In genomic region chr3:87970184-87970938, GRCm38 (mm10) we compare ENCODE assay signal across 7 mouse cellular contexts. TPM values are rescaled to one million over a fixed set of nuclear protein-coding genes. Genes with fewer than 3 reads are reported as not detected.
DNase-seq lines count a peak whose midpoint lies in the region; ATAC-seq and TF ChIP-seq lines count a peak whose summit lies in the region.

No protein-coding gene starts in this region.

- H3K27me3 ChIP-seq in neural tube, embryonic 13.5 days = no peaks in the 10 kb centered on the region; the same call in 1 of the 2 replicates

- no peak for TF ChIP-seq POLR2A in lung, adult 2 months (IDR thresholded peaks at IDR 0.05; ENCODE audit: borderline replicate concordance, extremely low read depth, low read depth, low read length)

- 0 out of 2 replicates have a peak, but pooled peaks have one; percentile 5 for ATAC-seq in neural tube, embryonic 13.5 days (ENCODE audit: low read depth)

- no peaks in the 10 kb centered on the region for H3K9me3 ChIP-seq in neural tube, embryonic 13.5 days

- peak; percentile 69 for DNase-seq in A20 (ENCODE audit: low read depth, low spot score)
- peak; percentile 45 to 68 for DNase-seq in CD8-positive naive resting alpha-beta T cell, adult 2 months (ENCODE audit: low read depth in 2 of 2, low spot score in 2 of 2)
- DNase-seq in cerebellum, postnatal 10 days = peak; percentile 70 to 75
- peak; percentile 69 for DNase-seq in heart, adult 8-10 months (ENCODE audit: low spot score)
- peak; percentile 37 to 67 for DNase-seq in kidney, adult 8-10 months
- DNase-seq in lung, adult 2 months = peak; percentile 57

- 2% methylated on average over 21 of the region's 21 CpGs for WGBS in lung, adult 2 months
- WGBS in neural tube, embryonic 13.5 days = under 1% methylated on average over 21 of the region's 21 CpGs

- peak; percentile 36; the same call in 1 of the 2 replicates for TF ChIP-seq CTCF in lung, adult 2 months (IDR thresholded peaks at IDR 0.05; ENCODE audit: insufficient read depth, low read length)

- peaks cover under 1% of the 10 kb centered on the region; the same call in 1 of the 2 replicates for H3K36me3 ChIP-seq in neural tube, embryonic 13.5 days

- H3K9ac ChIP-seq in neural tube, embryonic 13.5 days = peak overlapping the region; percentile 91

- peaks cover 9% of the 10 kb centered on the region for H3K4me1 ChIP-seq in lung, adult 2 months (ENCODE audit: control insufficient read depth, insufficient read depth, low read length)
- H3K4me1 ChIP-seq in neural tube, embryonic 13.5 days (replicated peaks) = peaks cover 53% of the 10 kb centered on the region

- H3K4me3 ChIP-seq in lung, adult 2 months (replicated peaks; ENCODE audit: extremely low read depth, low read depth, low read length) = peak overlapping the region; percentile 54
- H3K4me3 ChIP-seq in neural tube, embryonic 13.5 days = peak overlapping the region; percentile 66

- peak overlapping the region; percentile 95 for H3K4me2 ChIP-seq in neural tube, embryonic 13.5 days

- peak overlapping the region; percentile 49 for H3K27ac ChIP-seq in neural tube, embryonic 13.5 days (replicated peaks)

RNA-seq across cellular contexts. Expression of gene Nes, which starts 0.5 kb away (rescaled TPM):
- 10 to 100 TPM; 10.1 to 25.1 (median 18.9) TPM for total RNA-seq in heart, adult 8-10 months (2022)
- 26.4 and 31.4 TPM in 2 replicates for polyA plus RNA-seq in lung, adult 2 months (2012; rRNA removed)
- polyA plus RNA-seq in neural tube, embryonic 13.5 days (2015; fragmentation: Nextera tagmentation; extraction: Ambion mirVana) = 44.1 and 47.1 TPM in 2 replicates

RNA-seq across cellular contexts. Expression of gene Crabp2, which starts 21.9 kb away (rescaled TPM):
- total RNA-seq in heart, adult 8-10 months (2022) = not detected
- 15.1 TPM in 1 of 2 replicates, not detected in the other for polyA plus RNA-seq in lung, adult 2 months (2012; rRNA removed)
- polyA plus RNA-seq in neural tube, embryonic 13.5 days (2015; fragmentation: Nextera tagmentation; extraction: Ambion mirVana) = 193 and 205 TPM in 2 replicates

RNA-seq across cellular contexts. Expression of gene Bcan, which starts 29.7 kb away (rescaled TPM):
- under 1 TPM in 3 of 4 experiments, not detected in 1; 0.09 to 0.69 (median 0.27) TPM for total RNA-seq in heart, adult 8-10 months (2022)
- 7.2 and 8.3 TPM in 2 replicates for polyA plus RNA-seq in lung, adult 2 months (2012; rRNA removed)
- 37.8 and 41.3 TPM in 2 replicates for polyA plus RNA-seq in neural tube, embryonic 13.5 days (2015; fragmentation: Nextera tagmentation; extraction: Ambion mirVana)

RNA-seq across cellular contexts. Expression of gene Rrnad1, which starts 39.8 kb away (rescaled TPM):
- total RNA-seq in heart, adult 8-10 months (2022) = 1 to 10 TPM; 4.6 to 6.7 (median 5.3) TPM
- polyA plus RNA-seq in lung, adult 2 months (2012; rRNA removed) = 28.3 and 29.7 TPM in 2 replicates
- polyA plus RNA-seq in neural tube, embryonic 13.5 days (2015; fragmentation: Nextera tagmentation; extraction: Ambion mirVana) = 20.1 and 22.2 TPM in 2 replicates

RNA-seq across cellular contexts. Expression of gene Isg20l2, which starts 40.2 kb away (rescaled TPM):
- total RNA-seq in heart, adult 8-10 months (2022) = 1 to 10 TPM; 9.0 to 9.8 (median 9.7) TPM
- 10.7 and 12.8 TPM in 2 replicates for polyA plus RNA-seq in lung, adult 2 months (2012; rRNA removed)
- 36.2 and 41.4 TPM in 2 replicates for polyA plus RNA-seq in neural tube, embryonic 13.5 days (2015; fragmentation: Nextera tagmentation; extraction: Ambion mirVana)

Comparison
In these comparisons a context has a peak if more than half of its experiments do, and no peak if none do; other contexts are left out.
1. Peak in every context shown above with its lines: DNase-seq, ATAC-seq, H3K4me3 ChIP-seq and H3K27ac ChIP-seq.
2. RNA of gene Crabp2, which starts 21.9 kb away (polyA plus RNA-seq): 193 to 205 TPM in neural tube, embryonic 13.5 days; 15.1 TPM in lung, adult 2 months; every median in the first group is over 10 times any median in the second.